Mouse (Mus musculus): ENCODE results near the gene Hipk3. TPM values are rescaled to one million over a fixed set of nuclear protein-coding genes. Genes with fewer than 3 reads are reported as not detected.

Gene Hipk3
- polyA plus RNA-seq, 1 experiment, result 22.6 TPM

- TF ChIP-seq CTCF (IDR thresholded peaks at IDR 0.05; ENCODE audit: low read depth, low read length) (no peak), EP300 (IDR thresholded peaks at IDR 0.05; ENCODE audit: insufficient read depth, low read depth, low read length) (no peak), POLR2A (IDR thresholded peaks at IDR 0.05; ENCODE audit: insufficient read depth, low read length) (no peak)
- Histone ChIP-seq H3K27ac (ENCODE audit: insufficient read depth, low read length) (no peak overlapping the region), H3K9me3 (replicated peaks; ENCODE audit: control insufficient read depth, insufficient read depth, low read length, poor library complexity, severe bottlenecking) (no peaks in the 10 kb centered on the region), H3K27me3 (ENCODE audit: control insufficient read depth, insufficient read depth, low read length, poor library complexity, severe bottlenecking) (no peaks in the 10 kb centered on the region), H3K9ac (ENCODE audit: low read depth, poor library complexity, severe bottlenecking) (no peak overlapping the region), H3K4me1 (ENCODE audit: control insufficient read depth, insufficient read depth, low read length) (no peaks in the 10 kb centered on the region), H3K36me3 (ENCODE audit: control insufficient read depth, insufficient read depth, low read length, poor library complexity, severe bottlenecking) (no peaks in the 10 kb centered on the region), H3K4me3 (ENCODE audit: low read depth, low read length) (no peak overlapping the region)
Observed at GRCm38 (mm10) chr2:104482156-104482555, 12.1 kb downstream of the Hipk3 start.

- Histone ChIP-seq H3K9me3 (replicated peaks; ENCODE audit: control insufficient read depth, insufficient read depth, low read length, poor library complexity, severe bottlenecking) (no peaks in the 10 kb centered on the region), H3K36me3 (ENCODE audit: control insufficient read depth, insufficient read depth, low read length, poor library complexity, severe bottlenecking) (no peaks in the 10 kb centered on the region), H3K4me1 (ENCODE audit: control insufficient read depth, insufficient read depth, low read length) (no peaks in the 10 kb centered on the region), H3K27me3 (ENCODE audit: control insufficient read depth, insufficient read depth, low read length, poor library complexity, severe bottlenecking) (no peaks in the 10 kb centered on the region), H3K27ac (ENCODE audit: insufficient read depth, low read length) (no peak overlapping the region), H3K4me3 (ENCODE audit: low read depth, low read length) (no peak overlapping the region), H3K9ac (ENCODE audit: low read depth, poor library complexity, severe bottlenecking) (no peak overlapping the region)
- no peak for TF ChIP-seq POLR2A (IDR thresholded peaks at IDR 0.05; ENCODE audit: insufficient read depth, low read length)
- no peak for TF ChIP-seq CTCF (IDR thresholded peaks at IDR 0.05; ENCODE audit: low read depth, low read length)
- no peak for TF ChIP-seq EP300 (IDR thresholded peaks at IDR 0.05; ENCODE audit: insufficient read depth, low read depth, low read length)
Observed at GRCm38 (mm10) chr2:104479054-104479453, 15.2 kb downstream of the Hipk3 start.

- Histone ChIP-seq H3K27me3 (ENCODE audit: control insufficient read depth, insufficient read depth, low read length, poor library complexity, severe bottlenecking) (no peaks in the 10 kb centered on the region), H3K27ac (ENCODE audit: insufficient read depth, low read length) (no peak overlapping the region), H3K9ac (ENCODE audit: low read depth, poor library complexity, severe bottlenecking) (no peak overlapping the region), H3K9me3 (replicated peaks; ENCODE audit: control insufficient read depth, insufficient read depth, low read length, poor library complexity, severe bottlenecking) (no peaks in the 10 kb centered on the region), H3K4me1 (ENCODE audit: control insufficient read depth, insufficient read depth, low read length) (no peaks in the 10 kb centered on the region), H3K36me3 (ENCODE audit: control insufficient read depth, insufficient read depth, low read length, poor library complexity, severe bottlenecking) (no peaks in the 10 kb centered on the region), H3K4me3 (ENCODE audit: low read depth, low read length) (no peak overlapping the region)
- TF ChIP-seq EP300 (IDR thresholded peaks at IDR 0.05; ENCODE audit: insufficient read depth, low read depth, low read length) (no peak), POLR2A (IDR thresholded peaks at IDR 0.05; ENCODE audit: insufficient read depth, low read length) (no peak), CTCF (IDR thresholded peaks at IDR 0.05; ENCODE audit: low read depth, low read length) (no peak)
Observed at GRCm38 (mm10) chr2:104477398-104478015, 16.7 kb downstream of the Hipk3 start.

- no peaks in the 10 kb centered on the region for H3K36me3 ChIP-seq (ENCODE audit: control insufficient read depth, insufficient read depth, low read length, poor library complexity, severe bottlenecking)
Observed at GRCm38 (mm10) chr2:104472056-104472455, 22.2 kb downstream of the Hipk3 start.

GRCm38 (mm10) chr2:104471161-104471560, 23.1 kb downstream of the Hipk3 start:
- no peak overlapping the region for H3K4me3 ChIP-seq (ENCODE audit: low read depth, low read length)

More at GRCm38 (mm10) chr2:104472056-104472455, 22.2 kb downstream of the Hipk3 start:
- no peak for TF ChIP-seq EP300 (IDR thresholded peaks at IDR 0.05; ENCODE audit: insufficient read depth, low read depth, low read length)
- TF ChIP-seq POLR2A (IDR thresholded peaks at IDR 0.05; ENCODE audit: insufficient read depth, low read length), result no peak
- TF ChIP-seq CTCF (IDR thresholded peaks at IDR 0.05; ENCODE audit: low read depth, low read length), result no peak
- Histone ChIP-seq H3K27me3 (ENCODE audit: control insufficient read depth, insufficient read depth, low read length, poor library complexity, severe bottlenecking) (no peaks in the 10 kb centered on the region), H3K4me1 (ENCODE audit: control insufficient read depth, insufficient read depth, low read length) (no peaks in the 10 kb centered on the region), H3K4me3 (ENCODE audit: low read depth, low read length) (no peak overlapping the region), H3K9ac (ENCODE audit: low read depth, poor library complexity, severe bottlenecking) (no peak overlapping the region), H3K9me3 (replicated peaks; ENCODE audit: control insufficient read depth, insufficient read depth, low read length, poor library complexity, severe bottlenecking) (no peaks in the 10 kb centered on the region), H3K27ac (ENCODE audit: insufficient read depth, low read length) (no peak overlapping the region)

GRCm38 (mm10) chr2:104470536-104470935, 23.7 kb downstream of the Hipk3 start:
- H3K9ac ChIP-seq (ENCODE audit: low read depth, poor library complexity, severe bottlenecking), result no peak overlapping the region
- no peak overlapping the region for H3K27ac ChIP-seq (ENCODE audit: insufficient read depth, low read length)
- no peaks in the 10 kb centered on the region for H3K4me1 ChIP-seq (ENCODE audit: control insufficient read depth, insufficient read depth, low read length)

More at GRCm38 (mm10) chr2:104471161-104471560, 23.1 kb downstream of the Hipk3 start:
- Histone ChIP-seq H3K27me3 (ENCODE audit: control insufficient read depth, insufficient read depth, low read length, poor library complexity, severe bottlenecking) (no peaks in the 10 kb centered on the region), H3K27ac (ENCODE audit: insufficient read depth, low read length) (no peak overlapping the region), H3K9me3 (replicated peaks; ENCODE audit: control insufficient read depth, insufficient read depth, low read length, poor library complexity, severe bottlenecking) (no peaks in the 10 kb centered on the region), H3K4me1 (ENCODE audit: control insufficient read depth, insufficient read depth, low read length) (no peaks in the 10 kb centered on the region), H3K36me3 (ENCODE audit: control insufficient read depth, insufficient read depth, low read length, poor library complexity, severe bottlenecking) (no peaks in the 10 kb centered on the region), H3K9ac (ENCODE audit: low read depth, poor library complexity, severe bottlenecking) (no peak overlapping the region)
- TF ChIP-seq EP300 (IDR thresholded peaks at IDR 0.05; ENCODE audit: insufficient read depth, low read depth, low read length) (no peak), CTCF (IDR thresholded peaks at IDR 0.05; ENCODE audit: low read depth, low read length) (no peak), POLR2A (IDR thresholded peaks at IDR 0.05; ENCODE audit: insufficient read depth, low read length) (no peak)

More at GRCm38 (mm10) chr2:104470536-104470935, 23.7 kb downstream of the Hipk3 start:
- H3K27me3 ChIP-seq (ENCODE audit: control insufficient read depth, insufficient read depth, low read length, poor library complexity, severe bottlenecking), result no peaks in the 10 kb centered on the region
- no peak overlapping the region for H3K4me3 ChIP-seq (ENCODE audit: low read depth, low read length)
- no peak for TF ChIP-seq POLR2A (IDR thresholded peaks at IDR 0.05; ENCODE audit: insufficient read depth, low read length)
- no peak for TF ChIP-seq CTCF (IDR thresholded peaks at IDR 0.05; ENCODE audit: low read depth, low read length)
- no peak for TF ChIP-seq EP300 (IDR thresholded peaks at IDR 0.05; ENCODE audit: insufficient read depth, low read depth, low read length)
- H3K9me3 ChIP-seq (replicated peaks; ENCODE audit: control insufficient read depth, insufficient read depth, low read length, poor library complexity, severe bottlenecking), result no peaks in the 10 kb centered on the region
- no peaks in the 10 kb centered on the region for H3K36me3 ChIP-seq (ENCODE audit: control insufficient read depth, insufficient read depth, low read length, poor library complexity, severe bottlenecking)
